ENCODE assay signal across 19 mouse cellular contexts in genomic region chr9:94155581-94155980, GRCm38 (mm10).
DNase-seq lines count a peak whose midpoint lies in the region; ATAC-seq lines count a peak whose summit lies in the region.
"Had no signal": no experiment of that assay in that cellular context is flagged by ENCODE, and none has a peak within 500 bp of the region (broad histone marks: within the 10 kb centered on the region; RNA-seq: fewer than 3 reads in every experiment).

No protein-coding gene starts in this region.

- ATAC-seq in embryonic facial prominence, embryonic 14.5 days (ENCODE audit: low read depth) = no peak
- ATAC-seq: forebrain, embryonic 13.5 days; forebrain, postnatal 0 days; intestine, embryonic 16.5 days had no signal

- WGBS in embryonic facial prominence, embryonic 14.5 days = 48% methylated on average over 2 of the region's 2 CpGs
- 78% methylated on average over 2 of the region's 2 CpGs for WGBS in embryonic facial prominence, embryonic 10.5 days

- H3K36me3 ChIP-seq in embryonic facial prominence, embryonic 14.5 days (ENCODE audit: control insufficient read depth, insufficient read depth, low read length) = no peaks in the 10 kb centered on the region
- H3K36me3 ChIP-seq in embryonic facial prominence, embryonic 10.5 days (replicated peaks) = no peaks in the 10 kb centered on the region
- H3K36me3 ChIP-seq: embryonic facial prominence, embryonic 13.5 days; heart, embryonic 13.5 days; hindbrain, embryonic 15.5 days had no signal

- H3K4me2 ChIP-seq in embryonic facial prominence, embryonic 14.5 days (ENCODE audit: low read depth, low read length) = no peak overlapping the region
- H3K4me2 ChIP-seq: embryonic facial prominence, embryonic 13.5 days; forebrain, embryonic 13.5 days; heart, embryonic 13.5 days; hindbrain, embryonic 15.5 days had no signal

- H3K27me3 ChIP-seq in embryonic facial prominence, embryonic 14.5 days (replicated peaks; ENCODE audit: control insufficient read depth, insufficient read depth, low read length) = no peaks in the 10 kb centered on the region
- no peaks in the 10 kb centered on the region for H3K27me3 ChIP-seq in embryonic facial prominence, embryonic 10.5 days (replicated peaks; ENCODE audit: low read depth, poor library complexity, severe bottlenecking)
- H3K27me3 ChIP-seq: CH12.LX; embryonic facial prominence, embryonic 13.5 days; forebrain, embryonic 13.5 days; heart, embryonic 13.5 days; hindbrain, embryonic 15.5 days had no signal

- no peaks in the 10 kb centered on the region for H3K9me3 ChIP-seq in embryonic facial prominence, embryonic 14.5 days (ENCODE audit: control insufficient read depth, low read length)
- no peaks in the 10 kb centered on the region for H3K9me3 ChIP-seq in embryonic facial prominence, embryonic 10.5 days
- H3K9me3 ChIP-seq: embryonic facial prominence, embryonic 13.5 days; forebrain, embryonic 13.5 days; heart, embryonic 13.5 days; hindbrain, embryonic 15.5 days had no signal

- no peak overlapping the region for H3K4me3 ChIP-seq in embryonic facial prominence, embryonic 14.5 days (ENCODE audit: low read depth, low read length)
- no peak overlapping the region for H3K4me3 ChIP-seq in embryonic facial prominence, embryonic 10.5 days
- H3K4me3 ChIP-seq: embryonic facial prominence, embryonic 13.5 days; forebrain, embryonic 13.5 days; heart, embryonic 13.5 days; hindbrain, embryonic 15.5 days had no signal

- peak; percentile 19 for DNase-seq in adrenal gland, adult 2 months
- DNase-seq in adrenal gland, postnatal 10 days = no peak
- peak; percentile 5 for DNase-seq in embryonic facial prominence, embryonic 14.5 days (ENCODE audit: low spot score)
- no peak for DNase-seq in embryonic facial prominence, embryonic 10.5 days (ENCODE audit: low spot score)
- peak; percentile 18 for DNase-seq in 3134 (ENCODE audit: extremely low read depth, insufficient read length, low spot score)
- peak; percentile 52 for DNase-seq in retina, embryonic 14.5 days (ENCODE audit: low spot score)
- no peak for DNase-seq in frontal cortex, adult 2 months (ENCODE audit: extremely low spot score in 1 of 2, low spot score in 1 of 2)
- DNase-seq: cerebellum, adult 8-10 months; cerebellum, postnatal 25 days; forebrain, postnatal 0 days; gastrocnemius, postnatal 36 days; heart, adult 11 months; heart, postnatal 36 days had no signal

- H3K4me1 ChIP-seq in embryonic facial prominence, embryonic 14.5 days (ENCODE audit: control insufficient read depth, insufficient read depth, low read length) = no peaks in the 10 kb centered on the region
- H3K4me1 ChIP-seq in embryonic facial prominence, embryonic 10.5 days = no peaks in the 10 kb centered on the region
- H3K4me1 ChIP-seq: embryonic facial prominence, embryonic 13.5 days; forebrain, embryonic 13.5 days; heart, embryonic 13.5 days; hindbrain, embryonic 15.5 days had no signal

- no peak overlapping the region for H3K9ac ChIP-seq in embryonic facial prominence, embryonic 14.5 days (ENCODE audit: low read depth, low read length)
- H3K9ac ChIP-seq: embryonic facial prominence, embryonic 13.5 days; forebrain, embryonic 13.5 days; forebrain, postnatal 0 days; heart, embryonic 13.5 days; hindbrain, embryonic 15.5 days had no signal

- no peak overlapping the region for H3K27ac ChIP-seq in embryonic facial prominence, embryonic 14.5 days (replicated peaks; ENCODE audit: low read depth, low read length)
- H3K27ac ChIP-seq in embryonic facial prominence, embryonic 10.5 days (replicated peaks) = no peak overlapping the region
- H3K27ac ChIP-seq: embryonic facial prominence, embryonic 13.5 days; forebrain, embryonic 13.5 days; heart, embryonic 13.5 days; hindbrain, embryonic 15.5 days had no signal

Comparison
In these comparisons a context has a peak if more than half of its experiments do, and no peak if none do; other contexts are left out.
1. DNase-seq: peak in adrenal gland, adult 2 months (single experiment), embryonic facial prominence, embryonic 14.5 days (single experiment), 3134 (single experiment) and retina, embryonic 14.5 days (single experiment); none in adrenal gland, postnatal 10 days (single experiment), embryonic facial prominence, embryonic 10.5 days (single experiment) and frontal cortex, adult 2 months (0 of 2).